Mouse (Mus musculus): ENCODE results near the gene Brd2.

The Brd2 gene

GRCm38 (mm10) chr17:34133289-34133688 is 10.9 kb upstream of the Brd2 start:
- DNase-seq (ENCODE audit: low read depth, low spot score), result no peak

GRCm38 (mm10) chr17:34131911-34132310 is 9.5 kb upstream of the Brd2 start:
- DNase-seq (ENCODE audit: low read depth, low spot score), result no peak

GRCm38 (mm10) chr17:34130073-34130947 is 7.9 kb upstream of the Brd2 start:
- no peak for DNase-seq (ENCODE audit: low read depth, low spot score)

- DNase-seq (ENCODE audit: low read depth, low spot score), result no peak
Measured at GRCm38 (mm10) chr17:34128944-34129791, 6.7 kb upstream of the Brd2 start.

GRCm38 (mm10) chr17:34128264-34128937 is 6.0 kb upstream of the Brd2 start:
- DNase-seq (ENCODE audit: low read depth, low spot score), result no peak

GRCm38 (mm10) chr17:34127475-34127874 is 5.0 kb upstream of the Brd2 start:
- DNase-seq (ENCODE audit: low read depth, low spot score), result no peak

- DNase-seq (ENCODE audit: low read depth, low spot score), result no peak
Measured at GRCm38 (mm10) chr17:34126826-34127420, 4.5 kb upstream of the Brd2 start.

- DNase-seq (ENCODE audit: low read depth, low spot score), result no peak
Measured at GRCm38 (mm10) chr17:34124649-34125048, 2.2 kb upstream of the Brd2 start.

- DNase-seq (ENCODE audit: low read depth, low spot score), result no peak
Measured at GRCm38 (mm10) chr17:34123518-34123917, 1.1 kb upstream of the Brd2 start.

- no peak for DNase-seq (ENCODE audit: low read depth, low spot score)
Measured at GRCm38 (mm10) chr17:34123111-34123510, 677 bp upstream of the Brd2 start.

GRCm38 (mm10) chr17:34121879-34122187 is 601 bp downstream of the Brd2 start:
- DNase-seq (ENCODE audit: low read depth, low spot score), result no peak

GRCm38 (mm10) chr17:34121172-34121878 is 1.1 kb downstream of the Brd2 start:
- peak; percentile 34 for DNase-seq (ENCODE audit: low read depth, low spot score)

GRCm38 (mm10) chr17:34120814-34121171 is 1.6 kb downstream of the Brd2 start:
- no peak for DNase-seq (ENCODE audit: low read depth, low spot score)

- peak; percentile 65 for DNase-seq (ENCODE audit: low read depth, low spot score)
Measured at GRCm38 (mm10) chr17:34120180-34120723, 2.2 kb downstream of the Brd2 start.

GRCm38 (mm10) chr17:34119249-34120179 is 2.9 kb downstream of the Brd2 start, which contains the start of gene H2-DMa:
TSS of gene H2-DMa (plus strand) at chr17:34119541.
- peak; percentile 98 for DNase-seq (ENCODE audit: low read depth, low spot score)

- no peak for DNase-seq (ENCODE audit: low read depth, low spot score)
Measured at GRCm38 (mm10) chr17:34118873-34119248, 3.6 kb downstream of the Brd2 start.

- DNase-seq (ENCODE audit: low read depth, low spot score), result no peak
Measured at GRCm38 (mm10) chr17:34118113-34118872, 4.1 kb downstream of the Brd2 start.

GRCm38 (mm10) chr17:34117421-34118112 is 4.9 kb downstream of the Brd2 start:
- DNase-seq (ENCODE audit: low read depth, low spot score), result no peak

Measured in retina, adult 2 months (tissue).